Mouse (Mus musculus) heart, embryonic 12.5 days (tissue): ENCODE measurements around the gene Rabgap1l. TPM values are rescaled to one million over a fixed set of nuclear protein-coding genes. Genes with fewer than 3 reads are reported as not detected.
A peak's percentile ranks its signal among the peaks of the same experiment; 100 is the strongest.

ENCODE experiments used
- ATAC-seq: fragments of 200-750 bp; cut with Nextera tagmentation; 2 replicates; pipeline ENCODE4 v1.8.0; 2017; ENCODE audit warnings: moderate TSS enrichment, moderate library complexity; ENCODE audit not compliant: insufficient number of reproducible peaks, low FRiP score
- H3K27ac ChIP-seq: fragments of 300-500 bp; sonication (generic); 2 replicates; pipeline ENCODE4 v1.5.1; 2016; ENCODE audit warnings: mild to moderate bottlenecking, moderate library complexity; ENCODE audit not compliant: poor library complexity, severe bottlenecking
- H3K27me3 ChIP-seq: fragments of 300-500 bp; sonication (generic); replicated peaks from 2 replicates; pipeline ENCODE4 v1.6.1; 2016; ENCODE audit warnings: mild to moderate bottlenecking, moderate library complexity
- H3K36me3 ChIP-seq: fragments of 300-500 bp; sonication (generic); 2 replicates; pipeline ENCODE4 v1.6.1; 2016; ENCODE audit warnings: mild to moderate bottlenecking, moderate library complexity
- H3K4me1 ChIP-seq: fragments of 300-500 bp; sonication (generic); replicated peaks from 2 replicates; pipeline ENCODE4 v1.6.1; 2016; ENCODE audit warnings: mild to moderate bottlenecking
- H3K4me2 ChIP-seq: fragments of 300-500 bp; sonication (generic); 2 replicates; pipeline ENCODE4 v1.6.1; 2016; ENCODE audit warnings: mild to moderate bottlenecking, moderate library complexity
- H3K4me3 ChIP-seq: fragments of 300-500 bp; sonication (generic); 2 replicates; pipeline ENCODE4 v1.5.1; 2016; ENCODE audit warnings: mild to moderate bottlenecking
- H3K9ac ChIP-seq: fragments of 300-500 bp; sonication (generic); 2 replicates; pipeline ENCODE4 v1.6.1; 2016; ENCODE audit warnings: mild to moderate bottlenecking, moderate library complexity
- H3K9me3 ChIP-seq: fragments of 300-500 bp; sonication (generic); replicated peaks from 2 replicates; pipeline ENCODE4 v1.6.1; 2016; ENCODE audit warnings: mild to moderate bottlenecking, moderate library complexity
- WGBS: fragments of 180-500 bp; shearing (Covaris S2); methylation state at CpG from one replicate; pipeline ENCODE4 v1.1.7; 2016; 5-methylcytosine and 5-hydroxymethylcytosine counted together
- polyA plus RNA-seq: library from polyadenylated mRNA; unstranded; fragments of >200 nt; fragmentation: Nextera tagmentation; extraction: Ambion mirVana; gene quantifications from 2 replicates; pipeline ENCODE4 v1.2.1, GENCODE M21; 2016

Rabgap1l gene
- polyA plus RNA-seq, 1 experiment from 2014 or later = 81.0 TPM

DNA sequence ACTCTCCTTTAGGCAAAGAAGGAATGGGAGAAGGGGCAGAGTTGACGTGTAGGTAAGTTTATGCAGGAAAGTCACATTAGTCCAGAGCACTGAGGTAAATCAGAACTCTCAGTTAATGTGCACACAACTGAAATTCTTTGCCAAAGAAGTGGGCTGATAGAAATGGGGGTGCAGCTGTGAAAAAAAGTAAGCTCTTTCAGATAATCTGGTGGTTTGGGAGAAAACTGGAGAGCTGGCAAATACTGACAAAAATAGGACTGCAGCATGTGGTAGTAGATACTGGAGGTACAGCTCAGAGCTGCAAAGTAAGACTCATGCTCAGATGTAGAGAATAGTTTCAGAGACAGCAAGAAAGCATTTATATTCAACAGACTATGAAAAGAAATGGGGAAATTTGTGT, 462.2 kb downstream of the Rabgap1l start:
- Histone ChIP-seq H3K27me3 (no peaks in the 10 kb centered on the region), H3K27ac (no peak overlapping the region), H3K4me3 (no peak overlapping the region), H3K9ac (no peak overlapping the region), H3K9me3 (no peaks in the 10 kb centered on the region), H3K4me2 (no peak overlapping the region), H3K36me3 (no peaks in the 10 kb centered on the region), H3K4me1 (no peaks in the 10 kb centered on the region)
- WGBS = 49% methylated on average over 1 of the region's 1 CpGs
- ATAC-seq = no peak

DNA sequence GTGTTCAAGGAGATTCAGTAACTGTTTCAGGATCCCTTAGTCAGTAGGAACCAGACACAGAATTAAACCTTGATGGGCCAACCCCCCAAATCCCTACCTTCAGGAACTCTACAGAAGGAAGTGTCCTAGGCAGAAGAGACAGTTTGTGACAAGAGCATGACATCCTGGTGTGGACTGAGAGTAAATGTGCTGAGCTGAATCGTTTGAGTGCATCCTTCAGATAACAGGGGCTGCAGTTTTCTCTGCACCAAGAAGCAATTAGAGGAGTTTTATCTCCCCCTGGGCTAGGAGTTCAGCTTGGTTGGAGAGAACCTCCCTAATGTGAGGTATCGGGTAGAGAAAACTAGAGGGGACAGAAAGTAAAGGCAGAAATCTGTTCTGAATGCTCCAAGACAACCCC, 462.8 kb downstream of the Rabgap1l start:
- WGBS = 29% methylated on average over 2 of the region's 2 CpGs

DNA sequence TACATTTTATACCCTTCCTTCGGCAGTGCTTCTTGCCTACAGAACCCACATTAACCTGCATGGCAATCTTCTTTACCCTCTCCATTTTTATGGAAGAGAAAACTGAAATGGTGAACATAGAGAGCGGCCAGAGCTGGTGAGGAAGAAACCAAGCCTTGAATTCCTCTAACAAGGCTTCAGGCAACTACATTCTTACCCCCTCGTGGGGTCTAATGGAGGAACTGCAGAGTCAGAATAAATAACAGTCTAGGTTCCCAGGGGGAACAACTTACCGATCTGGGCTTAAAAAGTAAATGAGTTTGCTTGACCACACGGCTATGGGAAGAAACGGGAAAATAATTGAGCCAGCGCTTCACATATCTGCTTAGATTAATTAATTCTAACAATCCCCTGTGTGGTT, 463.2 kb downstream of the Rabgap1l start:
- H3K9me3 ChIP-seq = no peaks in the 10 kb centered on the region
- H3K36me3 ChIP-seq = no peaks in the 10 kb centered on the region
- no peak for ATAC-seq
- H3K9ac ChIP-seq = no peak overlapping the region
- H3K27ac ChIP-seq = no peak overlapping the region
- no peak overlapping the region for H3K4me3 ChIP-seq
- H3K4me1 ChIP-seq = peaks cover 7% of the 10 kb centered on the region
- 65% methylated on average over 7 of the region's 7 CpGs for WGBS
- H3K27me3 ChIP-seq = no peaks in the 10 kb centered on the region
- H3K4me2 ChIP-seq = no peak overlapping the region

More for the DNA sequence above, 462.8 kb downstream of the Rabgap1l start:
- H3K4me2 ChIP-seq = no peak overlapping the region
- no peaks in the 10 kb centered on the region for H3K27me3 ChIP-seq
- no peak overlapping the region for H3K9ac ChIP-seq
- H3K27ac ChIP-seq = no peak overlapping the region
- peaks cover 6% of the 10 kb centered on the region for H3K4me1 ChIP-seq
- no peaks in the 10 kb centered on the region for H3K36me3 ChIP-seq
- H3K9me3 ChIP-seq = no peaks in the 10 kb centered on the region
- ATAC-seq = no peak
- no peak overlapping the region for H3K4me3 ChIP-seq

DNA sequence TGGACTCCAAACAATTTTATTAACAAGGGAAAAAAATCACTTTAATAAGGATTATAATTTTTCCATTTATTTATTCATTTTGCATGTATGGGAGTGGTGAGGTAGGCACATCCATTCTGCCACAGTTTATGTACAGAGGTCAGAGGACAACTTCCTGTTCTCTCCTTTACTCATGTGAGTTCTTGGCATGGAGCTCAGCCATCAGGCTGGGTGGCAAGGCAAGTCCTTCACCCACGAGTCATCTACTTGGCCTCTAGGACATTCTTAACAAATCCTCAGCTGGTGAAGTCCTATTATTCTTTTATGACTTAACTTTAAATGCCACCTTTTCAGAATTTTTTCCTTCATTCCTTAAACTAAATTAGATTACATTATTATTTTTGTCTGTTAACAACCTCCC, 465.5 kb downstream of the Rabgap1l start:
- no peak overlapping the region for H3K4me3 ChIP-seq
- no peaks in the 10 kb centered on the region for H3K27me3 ChIP-seq
- no peak for ATAC-seq
- no peak overlapping the region for H3K27ac ChIP-seq
- peaks cover 7% of the 10 kb centered on the region for H3K4me1 ChIP-seq
- H3K9me3 ChIP-seq = no peaks in the 10 kb centered on the region
- WGBS = 50% methylated on average over 1 of the region's 1 CpGs
- no peaks in the 10 kb centered on the region for H3K36me3 ChIP-seq
- no peak overlapping the region for H3K4me2 ChIP-seq
- H3K9ac ChIP-seq = no peak overlapping the region

DNA sequence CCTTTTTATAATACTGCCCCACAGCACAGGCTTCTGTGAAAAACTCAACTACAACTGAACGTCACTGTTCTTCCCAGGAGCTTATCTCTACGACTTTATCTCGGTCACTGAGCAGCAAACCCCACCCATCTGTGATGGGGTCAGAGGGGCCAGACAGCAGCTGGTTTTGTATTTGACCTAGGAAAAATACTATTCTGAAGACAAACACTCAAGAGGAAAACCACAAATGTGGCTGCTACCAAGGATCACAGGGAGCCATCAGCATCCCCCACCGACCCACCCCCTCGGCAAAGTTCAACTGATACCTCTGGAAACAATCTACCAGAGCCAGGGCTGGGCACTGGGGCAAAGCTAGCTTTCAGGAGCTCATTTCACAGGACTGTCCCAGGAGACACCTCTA, 467.5 kb downstream of the Rabgap1l start:
- Histone ChIP-seq H3K27me3 (no peaks in the 10 kb centered on the region), H3K4me2 (no peak overlapping the region), H3K4me1 (peaks cover 7% of the 10 kb centered on the region), H3K9me3 (no peaks in the 10 kb centered on the region), H3K36me3 (no peaks in the 10 kb centered on the region), H3K27ac (no peak overlapping the region), H3K9ac (no peak overlapping the region), H3K4me3 (no peak overlapping the region)
- no peak for ATAC-seq
- WGBS = 21% methylated on average over 5 of the region's 5 CpGs

DNA sequence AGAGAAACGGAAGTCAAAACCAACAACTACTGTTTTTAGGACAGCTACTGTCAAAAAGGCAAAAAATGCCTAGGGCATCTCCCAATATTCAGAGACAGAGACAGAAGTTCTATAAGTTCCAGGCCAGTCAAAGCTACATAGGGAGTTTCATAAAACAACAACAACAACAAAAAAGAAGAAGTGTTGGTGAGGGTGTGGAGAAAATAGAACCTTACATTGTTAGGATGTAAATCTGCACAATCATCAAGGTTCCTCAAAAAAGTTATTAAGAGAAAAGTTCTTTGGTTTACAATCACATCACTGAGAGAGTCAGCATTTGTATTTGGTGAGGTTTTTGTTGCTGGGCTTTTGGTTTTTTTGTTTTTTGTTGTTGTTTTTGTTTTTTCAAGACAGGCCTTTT, 472.3 kb downstream of the Rabgap1l start:
- 83% methylated on average over 1 of the region's 1 CpGs for WGBS
- H3K36me3 ChIP-seq = no peaks in the 10 kb centered on the region; the same call in 1 of the 2 replicates
- ATAC-seq = no peak
- H3K9ac ChIP-seq = no peak overlapping the region
- H3K27ac ChIP-seq = no peak overlapping the region
- H3K9me3 ChIP-seq = peaks cover 6% of the 10 kb centered on the region; the same call in 1 of the 2 replicates
- H3K4me2 ChIP-seq = no peak overlapping the region
- H3K4me1 ChIP-seq = peaks cover 5% of the 10 kb centered on the region
- H3K27me3 ChIP-seq = no peaks in the 10 kb centered on the region
- no peak overlapping the region for H3K4me3 ChIP-seq

DNA sequence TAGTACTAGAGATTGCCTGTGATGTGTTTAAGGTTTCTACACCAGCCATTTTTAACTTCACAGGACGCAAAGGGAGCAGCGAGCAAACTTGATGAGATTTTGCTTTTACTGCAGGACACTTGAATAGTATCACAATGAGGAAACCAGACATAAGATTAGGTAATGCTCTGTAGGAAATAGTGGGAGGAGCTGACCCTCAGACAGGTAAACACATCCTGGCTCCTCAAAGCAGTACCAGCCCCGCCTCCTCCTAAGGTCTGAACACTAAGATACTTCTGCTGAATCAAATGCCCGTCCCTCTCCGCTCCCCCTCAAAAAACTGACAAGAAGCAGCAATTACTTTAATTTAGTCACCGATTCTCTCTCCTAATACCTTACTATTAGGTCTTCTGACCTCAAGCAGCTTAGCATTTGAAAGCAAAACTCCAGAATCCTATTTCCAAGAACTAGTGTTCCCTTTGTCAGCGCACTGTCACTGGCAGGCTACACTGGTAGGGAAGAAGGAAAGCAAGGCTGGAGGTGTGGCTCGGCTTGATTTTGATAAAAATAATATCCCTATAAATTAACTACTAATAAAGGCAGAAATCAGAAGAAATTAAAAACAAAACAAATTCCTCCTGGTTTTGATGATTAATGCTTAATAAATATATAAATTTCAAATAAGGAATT, 474.8 kb downstream of the Rabgap1l start:
- no peak overlapping the region for H3K4me2 ChIP-seq
- no peaks in the 10 kb centered on the region; the same call in 1 of the 2 replicates for H3K36me3 ChIP-seq
- ATAC-seq = no peak
- H3K4me3 ChIP-seq = no peak overlapping the region
- peaks cover 6% of the 10 kb centered on the region; the same call in 1 of the 2 replicates for H3K9me3 ChIP-seq
- no peak overlapping the region for H3K27ac ChIP-seq
- WGBS = 78% methylated on average over 8 of the region's 8 CpGs
- H3K9ac ChIP-seq = no peak overlapping the region
- no peaks in the 10 kb centered on the region for H3K4me1 ChIP-seq
- H3K27me3 ChIP-seq = no peaks in the 10 kb centered on the region

DNA sequence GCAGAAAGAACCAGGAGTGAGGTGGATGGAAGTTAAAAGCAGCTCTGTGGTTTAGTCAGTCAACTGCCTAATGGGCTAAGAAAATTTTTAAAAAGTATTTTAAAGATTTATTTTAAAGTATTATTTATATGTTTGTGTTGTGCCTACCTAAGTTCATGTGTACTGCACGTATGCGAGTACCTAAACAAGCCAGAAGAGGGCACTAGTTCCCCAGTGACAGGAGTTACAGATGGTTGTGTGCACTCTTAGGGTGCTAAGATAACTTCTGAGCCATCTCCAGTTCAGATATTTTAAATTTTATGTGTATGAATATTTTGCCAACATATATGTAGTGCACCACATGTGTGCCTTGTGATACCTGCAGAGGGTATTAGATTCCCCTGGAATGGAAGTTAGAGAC, 476.8 kb downstream of the Rabgap1l start:
- H3K4me1 ChIP-seq = 0 out of 2 replicates have a peak, but pooled peaks cover 4% of the 10 kb centered on the region
- 96% methylated on average over 2 of the region's 2 CpGs for WGBS
- H3K9me3 ChIP-seq = peaks cover 6% of the 10 kb centered on the region; the same call in 1 of the 2 replicates
- no peak overlapping the region for H3K4me3 ChIP-seq
- no peak overlapping the region for H3K27ac ChIP-seq
- ATAC-seq = no peak
- H3K36me3 ChIP-seq = no peaks in the 10 kb centered on the region; the same call in 1 of the 2 replicates
- no peak overlapping the region for H3K4me2 ChIP-seq
- H3K27me3 ChIP-seq = no peaks in the 10 kb centered on the region
- no peak overlapping the region for H3K9ac ChIP-seq

DNA sequence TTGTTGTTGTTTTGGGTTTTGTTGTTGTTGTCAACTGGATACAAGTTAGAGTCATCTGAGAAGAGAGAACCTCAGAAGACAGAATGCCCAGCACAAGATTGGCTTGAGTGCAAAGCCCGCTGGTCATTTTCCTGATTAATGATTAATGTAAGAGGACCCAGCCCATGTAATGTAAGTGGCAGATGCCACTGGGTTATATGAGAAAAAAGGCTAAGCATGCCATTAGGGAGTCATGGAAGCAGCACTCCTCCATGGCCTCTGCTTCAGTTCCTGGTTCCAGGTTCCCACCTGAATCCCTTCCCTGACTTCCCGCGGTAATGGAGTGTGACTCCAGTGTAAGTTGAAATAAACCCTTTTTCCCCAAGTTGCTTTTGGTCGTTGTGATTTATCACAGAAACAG, 480.4 kb downstream of the Rabgap1l start:
- no peak for ATAC-seq
- Histone ChIP-seq H3K4me3 (no peak overlapping the region), H3K9me3 (peaks cover 6% of the 10 kb centered on the region; the same call in 1 of the 2 replicates), H3K9ac (no peak overlapping the region), H3K4me2 (no peak overlapping the region), H3K4me1 (peaks cover 8% of the 10 kb centered on the region; the same call in 1 of the 2 replicates), H3K27me3 (no peaks in the 10 kb centered on the region), H3K27ac (no peak overlapping the region), H3K36me3 (no peaks in the 10 kb centered on the region; the same call in 1 of the 2 replicates)
- WGBS = 87% methylated on average over 4 of the region's 4 CpGs

DNA sequence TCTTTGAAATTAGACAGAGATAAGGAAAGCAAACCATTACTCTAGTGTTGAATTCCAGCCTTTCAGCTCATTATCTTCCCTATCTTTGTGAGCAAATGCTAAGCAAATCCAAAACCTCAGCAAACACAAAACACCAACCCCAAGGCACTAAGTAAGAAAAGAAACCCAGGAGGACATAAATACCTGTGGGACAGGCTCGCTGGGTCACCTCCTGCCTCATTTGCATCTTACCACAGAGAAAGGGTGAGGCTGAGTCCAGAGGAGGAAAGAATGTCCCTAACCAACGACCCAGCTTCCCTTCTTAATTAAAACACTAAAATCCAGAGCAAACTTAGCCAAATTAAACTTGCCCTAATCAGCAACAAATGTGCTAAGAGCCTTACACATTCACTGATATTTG, 481.1 kb downstream of the Rabgap1l start:
- Histone ChIP-seq H3K9ac (no peak overlapping the region), H3K4me3 (no peak overlapping the region), H3K36me3 (no peaks in the 10 kb centered on the region; the same call in 1 of the 2 replicates), H3K9me3 (peaks cover 6% of the 10 kb centered on the region; the same call in 1 of the 2 replicates), H3K4me1 (peaks cover 14% of the 10 kb centered on the region), H3K4me2 (no peak overlapping the region), H3K27me3 (no peaks in the 10 kb centered on the region), H3K27ac (no peak overlapping the region)
- no peak for ATAC-seq
- WGBS = 16% methylated on average over 2 of the region's 2 CpGs

DNA sequence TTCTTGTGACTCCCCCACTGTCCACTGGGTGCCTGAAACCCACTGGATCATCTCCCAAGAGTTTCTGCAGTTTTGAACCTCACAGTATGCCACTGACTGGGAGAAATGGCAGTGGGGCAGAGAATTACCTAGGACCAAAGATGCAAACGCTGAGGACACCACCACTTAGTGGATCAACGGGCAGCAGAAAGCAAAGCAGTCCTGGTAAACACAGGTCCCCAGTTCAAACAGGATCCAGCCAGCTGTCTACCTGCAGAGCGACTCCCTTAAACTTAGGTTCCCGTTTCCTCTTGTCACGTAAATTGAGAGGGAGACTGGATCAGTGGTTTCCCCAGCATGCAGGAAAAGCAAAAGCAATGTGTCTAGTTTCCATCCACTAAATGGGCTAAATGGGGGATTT, 483.1 kb downstream of the Rabgap1l start:
- H3K9me3 ChIP-seq = no peaks in the 10 kb centered on the region
- no peak overlapping the region for H3K27ac ChIP-seq
- H3K36me3 ChIP-seq = no peaks in the 10 kb centered on the region
- H3K4me2 ChIP-seq = no peak overlapping the region
- H3K4me3 ChIP-seq = no peak overlapping the region
- no peak for ATAC-seq
- H3K27me3 ChIP-seq = no peaks in the 10 kb centered on the region
- no peak overlapping the region for H3K9ac ChIP-seq
- WGBS = 48% methylated on average over 5 of the region's 5 CpGs
- H3K4me1 ChIP-seq = peaks cover 15% of the 10 kb centered on the region

DNA sequence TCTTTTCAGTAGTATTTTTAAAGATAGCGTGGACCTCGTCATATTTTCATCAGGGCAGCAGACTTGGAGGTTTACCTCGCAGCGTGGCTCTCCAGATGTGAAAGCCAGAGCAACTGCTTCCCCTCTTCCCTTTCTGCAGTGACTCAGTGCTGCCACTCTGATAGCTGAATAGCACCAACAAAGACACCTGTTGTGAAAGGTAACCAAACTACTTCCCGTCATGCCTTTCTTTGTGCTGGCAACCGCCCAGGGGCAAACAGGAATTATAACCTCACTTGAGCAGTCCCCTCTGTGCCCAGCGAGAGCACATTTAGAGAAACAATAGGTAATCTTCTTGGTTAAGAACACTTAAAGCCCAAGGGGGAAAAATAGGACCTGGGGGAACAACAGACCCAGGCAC, 484.0 kb downstream of the Rabgap1l start:
- Histone ChIP-seq H3K9ac (no peak overlapping the region), H3K4me1 (peaks cover 15% of the 10 kb centered on the region), H3K27ac (no peak overlapping the region), H3K4me2 (peak overlapping the region; percentile 12; the same call in 1 of the 2 replicates), H3K27me3 (no peaks in the 10 kb centered on the region), H3K9me3 (no peaks in the 10 kb centered on the region), H3K4me3 (no peak overlapping the region), H3K36me3 (no peaks in the 10 kb centered on the region)
- no peak for ATAC-seq
- WGBS = 31% methylated on average over 7 of the region's 7 CpGs
